Mouse (Mus musculus): ENCODE measurements around the gene Hist1h4k. TPM values are rescaled to one million over a fixed set of nuclear protein-coding genes. Genes with fewer than 3 reads are reported as not detected.
A peak's percentile ranks its signal among the peaks of the same experiment; 100 is the strongest.
"Not testable (repeated sequence)": the region's sequence is repeated elsewhere in the genome, so short reads cannot be mapped to it uniquely, and the experiment has no call there.

The Hist1h4k gene
- total RNA-seq, 2 experiments from 2014 or later: 15.2 to 22.0 TPM

- DNase-seq (ENCODE audit: low spot score): not testable (repeated sequence)
These were observed 29.1 kb downstream of the Hist1h4k start for GRCm38 (mm10) chr13:21721107-21721756.

- DNase-seq (ENCODE audit: low spot score): no peak
These were observed 31.8 kb downstream of the Hist1h4k start for GRCm38 (mm10) chr13:21718381-21719080.

GRCm38 (mm10) chr13:21717397-21718357, 32.6 kb downstream of the Hist1h4k start, which contains the start of gene Hist1h3h:
Gene Hist1h3h, plus strand, starts transcription at chr13:21717659.
- DNase-seq (ENCODE audit: low spot score): peak; percentile 40

- DNase-seq (ENCODE audit: low spot score): not testable (repeated sequence)
These were observed 33.5 kb downstream of the Hist1h4k start for GRCm38 (mm10) chr13:21716540-21717391.

- peak; percentile 62 for DNase-seq (ENCODE audit: low spot score)
These were observed 34.3 kb downstream of the Hist1h4k start, which contains the start of the genes Hist1h2bl and Hist1h2ai for GRCm38 (mm10) chr13:21715864-21716539. Gene Hist1h2bl, minus strand, starts transcription at chr13:21716143. Gene Hist1h2ai, plus strand, starts transcription at chr13:21716422.

GRCm38 (mm10) chr13:21715131-21715863, 35.0 kb downstream of the Hist1h4k start:
- DNase-seq (ENCODE audit: low spot score): no peak

GRCm38 (mm10) chr13:21714725-21715124, 35.6 kb downstream of the Hist1h4k start:
- DNase-seq (ENCODE audit: low spot score): peak; percentile 54

- no peak for DNase-seq (ENCODE audit: low spot score)
These were observed 38.6 kb downstream of the Hist1h4k start for GRCm38 (mm10) chr13:21711698-21712097.

GRCm38 (mm10) chr13:21710821-21711525, 39.3 kb downstream of the Hist1h4k start:
- peak; percentile 81 for DNase-seq (ENCODE audit: low spot score)

- peak; percentile 89 for DNase-seq (ENCODE audit: low spot score)
These were observed 40.1 kb downstream of the Hist1h4k start for GRCm38 (mm10) chr13:21710031-21710711.

GRCm38 (mm10) chr13:21706669-21707068, 43.6 kb downstream of the Hist1h4k start:
- no peak for DNase-seq (ENCODE audit: low spot score)

Small RNA genes lying within 50 kb of the gene (microRNA-seq; reads per million reads assigned to microRNA genes)
- gene Gm44346: not detected
- not detected for gene Gm44357
- not detected for gene Gm44367
- gene Gm44454: not detected

Other genes starting within 250 kb of the Hist1h4k start
- 100 to 1,000 TPM; 144 to 150 TPM for gene Gm11273, start 249.1 kb downstream of the Hist1h4k start, total RNA-seq (2021)
- gene Zkscan8, start 219.4 kb downstream of the Hist1h4k start, total RNA-seq (2021): 1 to 10 TPM; 6.2 to 6.3 TPM
- not detected for gene Olfr1366, start 207.7 kb downstream of the Hist1h4k start, total RNA-seq (2021)
- not detected for gene Olfr1535, start 190.6 kb downstream of the Hist1h4k start, total RNA-seq (2021)
- gene Olfr1364, start 168.7 kb downstream of the Hist1h4k start, total RNA-seq (2021): not detected
- gene Olfr1362, start 136.5 kb downstream of the Hist1h4k start, total RNA-seq (2021): not detected
- gene Olfr11, start 108.0 kb downstream of the Hist1h4k start, total RNA-seq (2021): not detected
- gene Olfr1361, start 87.1 kb downstream of the Hist1h4k start, total RNA-seq (2021): not detected
- gene Olfr1360, start 73.1 kb downstream of the Hist1h4k start, total RNA-seq (2021): not detected
- gene Olfr1359, start 52.4 kb downstream of the Hist1h4k start, total RNA-seq (2021): not detected
- 1 to 10 TPM; 3.4 to 3.7 TPM for gene Hist1h2bl, start 34.4 kb downstream of the Hist1h4k start, total RNA-seq (2021)
- 1 to 10 TPM in 1 of 2 experiments, not detected in 1; 1.5 TPM for gene Hist1h2ai, start 34.1 kb downstream of the Hist1h4k start, total RNA-seq (2021)
- 1 to 10 TPM in 1 of 2 experiments, not detected in 1; 2.3 TPM for gene Hist1h3h, start 32.8 kb downstream of the Hist1h4k start, total RNA-seq (2021)
- not detected for gene Hist1h2bm, start 28.5 kb downstream of the Hist1h4k start, total RNA-seq (2021)
- under 1 TPM; 0.43 to 0.59 TPM for gene Hist1h4j, start 15.4 kb downstream of the Hist1h4k start, total RNA-seq (2021)
- gene Hist1h2ak, start 3.3 kb upstream of the Hist1h4k start, total RNA-seq (2021): not detected
- gene Hist1h2bn, start 3.6 kb upstream of the Hist1h4k start, total RNA-seq (2021): 1 to 10 TPM in 1 of 2 experiments, not detected in 1; 1.1 TPM
- under 1 TPM; 0.32 to 0.52 TPM for gene Hist1h1b, start 30.1 kb upstream of the Hist1h4k start, total RNA-seq (2021)
- gene Hist1h3i, start 32.9 kb upstream of the Hist1h4k start, total RNA-seq (2021): 10 to 100 TPM; 12.0 to 12.2 TPM
- gene Hist1h2an, start 36.7 kb upstream of the Hist1h4k start, total RNA-seq (2021): not detected
- not detected for gene Hist1h2bp, start 37.0 kb upstream of the Hist1h4k start, total RNA-seq (2021)
- gene Hist1h2bq, start 59.7 kb upstream of the Hist1h4k start, total RNA-seq (2021): 10 to 100 TPM; 14.4 to 17.7 TPM
- 1 to 10 TPM; 3.1 to 3.5 TPM for gene Hist1h2ao, start 60.0 kb upstream of the Hist1h4k start, total RNA-seq (2021)
- 10 to 100 TPM; 46.0 to 49.7 TPM for gene Hist1h4m, start 61.2 kb upstream of the Hist1h4k start, total RNA-seq (2021)
- gene Hist1h4n, start 81.7 kb upstream of the Hist1h4k start, total RNA-seq (2021): 1 to 10 TPM; 5.3 to 9.1 TPM
- gene Hist1h2ap, start 83.0 kb upstream of the Hist1h4k start, total RNA-seq (2021): not detected
- gene Hist1h2br, start 83.2 kb upstream of the Hist1h4k start, total RNA-seq (2021): 10 to 100 TPM; 14.3 to 17.8 TPM
- under 1 TPM; 0.48 to 0.69 TPM for gene Zfp184, start 194.6 kb upstream of the Hist1h4k start, total RNA-seq (2021)
- gene Pom121l2, start 230.7 kb upstream of the Hist1h4k start, total RNA-seq (2021): not detected